Mouse (Mus musculus) MEL (cell line): ENCODE measurements around the gene Slc26a6.

Experiments used
- BHLHE40 ChIP-seq: IDR thresholded peaks from 2 replicates; pipeline ENCODE4 v1.6.1; 2012; ENCODE audit warnings: low read depth, mild to moderate bottlenecking, inconsistent platforms, low read length, improper control_type of control experiment, borderline replicate concordance
- CHD1 ChIP-seq: IDR thresholded peaks from 2 replicates; pipeline ENCODE4 v1.6.1; 2012; ENCODE audit warnings: low read depth, mild to moderate bottlenecking, inconsistent platforms, low read length, improper control_type of control experiment
- CTCF ChIP-seq, 3 experiments: IDR thresholded peaks in 2 of 3; conservative IDR thresholded peaks in 1 of 3; 2 replicates each; pipeline ENCODE4 v1.5.1; 2011 to 2012; ENCODE audit warnings: low read length in 3 of 3, low read depth in 2 of 3, mild to moderate bottlenecking in 2 of 3, improper control_type of control experiment in 1 of 3, inconsistent platforms in 1 of 3, mixed read lengths in 1 of 3, moderate library complexity in 1 of 3; ENCODE audit not compliant: control insufficient read depth in 1 of 3, insufficient read depth in 1 of 3, poor library complexity in 1 of 3, severe bottlenecking in 1 of 3
- EP300 ChIP-seq, 2 experiments: IDR thresholded peaks; 2 replicates each; pipeline ENCODE4 v1.6.1; 2011; ENCODE audit warnings: improper control_type of control experiment in 2 of 2, low read length in 2 of 2, low read depth in 1 of 2, mild to moderate bottlenecking in 1 of 2
- GATA1 ChIP-seq: IDR thresholded peaks from 2 replicates; pipeline ENCODE4 v1.6.1; 2011; ENCODE audit warnings: low read depth, low read length, improper control_type of control experiment
- MAZ ChIP-seq: IDR thresholded peaks from 2 replicates; pipeline ENCODE4 v1.6.1; 2012; ENCODE audit warnings: low read depth, mild to moderate bottlenecking, inconsistent platforms, low read length, improper control_type of control experiment
- POLR2A ChIP-seq, 2 experiments: IDR thresholded peaks; 2 replicates each; pipeline ENCODE4 v1.6.1; 2011 to 2012; ENCODE audit warnings: low read length in 2 of 2, mild to moderate bottlenecking in 2 of 2, control low read depth in 1 of 2, improper control_type of control experiment in 1 of 2, low read depth in 1 of 2, moderate library complexity in 1 of 2; ENCODE audit not compliant: control insufficient read depth in 1 of 2, insufficient read depth in 1 of 2, poor library complexity in 1 of 2
- POLR2AphosphoS2 ChIP-seq: IDR thresholded peaks from 2 replicates; pipeline ENCODE4 v1.6.1; 2011; ENCODE audit warnings: low read length, improper control_type of control experiment
- POLR2AphosphoS5 ChIP-seq: IDR thresholded peaks from 2 replicates; pipeline ENCODE4 v1.6.1; 2012; ENCODE audit warnings: low read depth, borderline replicate concordance, mild to moderate bottlenecking, inconsistent platforms, low read length, moderate library complexity, mixed read lengths
- SMC3 ChIP-seq: IDR thresholded peaks from 2 replicates; pipeline ENCODE4 v1.6.1; 2011; ENCODE audit warnings: low read depth, low read length, improper control_type of control experiment
- ZC3H11A ChIP-seq: IDR thresholded peaks from 2 replicates; pipeline ENCODE4 v1.6.1; 2012; ENCODE audit warnings: low read depth, mild to moderate bottlenecking, inconsistent platforms, low read length, improper control_type of control experiment
- ZMIZ1 ChIP-seq: IDR thresholded peaks from 2 replicates; pipeline ENCODE4 v1.6.1; 2012; ENCODE audit warnings: low read depth, mild to moderate bottlenecking, inconsistent platforms, low read length, improper control_type of control experiment, moderate library complexity

GRCm38 (mm10) chr9:108819495-108819894 is 33.6 kb upstream of the Slc26a6 start:
- no peak for TF ChIP-seq POLR2AphosphoS5
- no peak for TF ChIP-seq CHD1
- TF ChIP-seq CTCF (IDR thresholded peaks at IDR 0.05 in 2 of 3, conservative IDR thresholded peaks at IDR 0.05 in 1 of 3; ENCODE audit: control insufficient read depth in 1 of 3, insufficient read depth in 1 of 3, low read depth in 2 of 3, low read length in 3 of 3, poor library complexity in 1 of 3, severe bottlenecking in 1 of 3), result peak; percentile 65 to 75 (median 75)
- no peak for TF ChIP-seq ZC3H11A
- no peak for TF ChIP-seq GATA1
- TF ChIP-seq POLR2A (IDR thresholded peaks at IDR 0.05; ENCODE audit: control insufficient read depth in 1 of 2, insufficient read depth in 1 of 2, low read depth in 1 of 2, low read length in 2 of 2, poor library complexity in 1 of 2), result no peak
- TF ChIP-seq POLR2AphosphoS2, result no peak
- peak; percentile 71 for TF ChIP-seq SMC3
- no peak for TF ChIP-seq MAZ
- no peak for TF ChIP-seq EP300 (IDR thresholded peaks at IDR 0.05; ENCODE audit: low read depth in 1 of 2, low read length in 2 of 2)
- TF ChIP-seq ZMIZ1, result no peak
- TF ChIP-seq BHLHE40, result no peak
